In the genomic region with DNA sequence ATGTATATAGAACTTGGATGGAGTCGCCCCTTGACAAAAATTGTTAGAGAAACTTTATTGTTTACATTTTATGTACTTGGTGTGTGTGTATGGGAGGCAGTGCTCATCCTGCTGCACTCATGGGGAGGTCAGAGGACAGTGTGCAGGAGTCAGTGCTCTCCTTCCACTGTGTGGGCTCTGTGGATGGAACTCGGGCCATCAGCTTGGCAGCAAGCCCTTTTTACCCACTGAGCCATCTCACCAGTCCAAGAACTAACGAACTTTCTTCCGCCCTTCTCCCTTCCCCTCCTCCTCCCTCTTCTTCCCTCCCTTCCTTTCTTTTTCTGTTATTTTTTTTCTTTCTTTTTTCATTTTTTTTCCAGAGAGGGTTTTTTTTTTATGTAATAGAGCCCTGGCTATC, we compare ENCODE assay signal across 28 mouse cellular contexts. TPM values are rescaled to one million over a fixed set of nuclear protein-coding genes. Genes with fewer than 3 reads are reported as not detected.
A peak's percentile ranks its signal among the peaks of the same experiment; 100 is the strongest.
DNase-seq lines count a peak whose midpoint lies in the region; ATAC-seq and TF ChIP-seq lines count a peak whose summit lies in the region.
"Had no signal": no experiment of that assay in that cellular context is flagged by ENCODE, and none has a peak within 500 bp of the region (broad histone marks: within the 10 kb centered on the region; RNA-seq: fewer than 3 reads in every experiment).

No protein-coding gene starts in this region.

- WGBS in heart, embryonic 11.5 days (ENCODE audit: insufficient replicate concordance) = 69% methylated on average over 4 of the region's 4 CpGs
- WGBS in heart, adult 2 months = 67% methylated on average over 4 of the region's 4 CpGs
- WGBS in heart, embryonic 16.5 days = 48% methylated on average over 4 of the region's 4 CpGs
- 83% methylated on average over 4 of the region's 4 CpGs for WGBS in kidney, embryonic 16.5 days
- WGBS in lung, embryonic 16.5 days = 55% methylated on average over 4 of the region's 4 CpGs

- no peak overlapping the region for H3K4me3 ChIP-seq in heart, embryonic 11.5 days (ENCODE audit: low read depth, low read length)
- H3K4me3 ChIP-seq in heart, adult 2 months = no peak overlapping the region
- no peak overlapping the region for H3K4me3 ChIP-seq in heart, embryonic 16.5 days (ENCODE audit: low read length)
- no peak overlapping the region for H3K4me3 ChIP-seq in kidney, embryonic 16.5 days (ENCODE audit: low read length)
- H3K4me3 ChIP-seq in lung, embryonic 16.5 days (ENCODE audit: low read length) = no peak overlapping the region
- H3K4me3 ChIP-seq: erythroblast, embryonic 14.5 days; gastrocnemius, adult 2 months; hindbrain, embryonic 13.5 days; layer of hippocampus, adult 2 months; left cerebral cortex, adult 2 months; liver, embryonic 12.5 days; midbrain, embryonic 10.5 days; midbrain, embryonic 15.5 days; neural tube, embryonic 15.5 days had no signal

- H3K9ac ChIP-seq in heart, embryonic 11.5 days (ENCODE audit: low read depth, low read length) = no peak overlapping the region
- no peak overlapping the region for H3K9ac ChIP-seq in heart, adult 2 months (ENCODE audit: low read depth, low read length)
- no peak overlapping the region for H3K9ac ChIP-seq in heart, embryonic 16.5 days (ENCODE audit: low read length)
- H3K9ac ChIP-seq in kidney, embryonic 16.5 days (replicated peaks; ENCODE audit: low read length) = no peak overlapping the region
- H3K9ac ChIP-seq in lung, embryonic 16.5 days (ENCODE audit: low read length) = 0 out of 2 replicates have a peak overlapping the region, but pooled peaks have one; percentile 15
- H3K9ac ChIP-seq: hindbrain, embryonic 13.5 days; liver, embryonic 12.5 days; liver, postnatal 0 days; midbrain, embryonic 15.5 days; neural tube, embryonic 15.5 days had no signal

- no peak for TF ChIP-seq EP300 in heart, adult 2 months (IDR thresholded peaks at IDR 0.05; ENCODE audit: insufficient read depth, low read depth, low read length)

- ATAC-seq in heart, embryonic 11.5 days (replicated peaks; ENCODE audit: insufficient number of reproducible peaks, low FRiP score, low TSS enrichment) = no peak
- ATAC-seq in heart, embryonic 16.5 days (replicated peaks; ENCODE audit: extremely low read depth, insufficient read depth, low FRiP score) = no peak
- no peak for ATAC-seq in kidney, embryonic 16.5 days (ENCODE audit: low FRiP score, low TSS enrichment)
- ATAC-seq in lung, embryonic 16.5 days (ENCODE audit: low read depth) = 0 out of 2 replicates have a peak, but pooled peaks have one; percentile 34
- ATAC-seq: forebrain, embryonic 16.5 days; liver, embryonic 12.5 days; liver, postnatal 0 days; midbrain, embryonic 15.5 days had no signal

- TF ChIP-seq CTCF in heart, adult 2 months (IDR thresholded peaks at IDR 0.05) = no peak

- peak overlapping the region; percentile 75 for H3K27ac ChIP-seq in heart, embryonic 11.5 days (ENCODE audit: low read depth, low read length)
- no peak overlapping the region for H3K27ac ChIP-seq in heart, adult 2 months
- peak overlapping the region; percentile 68 for H3K27ac ChIP-seq in heart, embryonic 16.5 days (ENCODE audit: low read length)
- H3K27ac ChIP-seq in kidney, embryonic 16.5 days (ENCODE audit: low read length) = no peak overlapping the region
- H3K27ac ChIP-seq in lung, embryonic 16.5 days (ENCODE audit: low read length) = peak overlapping the region; percentile 13; the same call in 1 of the 2 replicates
- H3K27ac ChIP-seq: gastrocnemius, adult 2 months; hindbrain, embryonic 13.5 days; layer of hippocampus, adult 2 months; left cerebral cortex, adult 2 months; liver, embryonic 12.5 days; midbrain, embryonic 10.5 days; midbrain, embryonic 15.5 days had no signal

- TF ChIP-seq POLR2A in heart, adult 2 months (IDR thresholded peaks at IDR 0.05; ENCODE audit: insufficient read depth, low read depth, low read length) = no peak

- no peak for DNase-seq in heart, adult 2 months
- no peak for DNase-seq in heart, postnatal 25 days (ENCODE audit: low spot score)
- peak; percentile 36 to 39 for DNase-seq in kidney, adult 8-10 months
- no peak for DNase-seq in lung, adult 18-20 months
- DNase-seq: adrenal gland, adult 8-10 months; cerebellum, adult 2 months; cerebellum, postnatal 14 days; gastrocnemius, adult 2 months; gastrocnemius, postnatal 36 days; kidney, adult 18-20 months; liver, postnatal 0 days; retina, postnatal 1 day; right cerebral cortex, postnatal 14 days; thymus, postnatal 4 days had no signal

- no peaks in the 10 kb centered on the region for H3K27me3 ChIP-seq in heart, embryonic 11.5 days (ENCODE audit: control insufficient read depth, insufficient read depth, low read length)
- H3K27me3 ChIP-seq in heart, adult 2 months (ENCODE audit: control insufficient read depth, insufficient read depth, low read length) = no peaks in the 10 kb centered on the region
- no peaks in the 10 kb centered on the region for H3K27me3 ChIP-seq in heart, embryonic 16.5 days (ENCODE audit: control insufficient read depth, insufficient read depth, low read length)
- no peaks in the 10 kb centered on the region for H3K27me3 ChIP-seq in kidney, embryonic 16.5 days (ENCODE audit: insufficient read depth, low read length)
- no peaks in the 10 kb centered on the region for H3K27me3 ChIP-seq in lung, embryonic 16.5 days (ENCODE audit: control insufficient read depth, insufficient read depth, low read depth, low read length)
- H3K27me3 ChIP-seq: hindbrain, embryonic 13.5 days; liver, embryonic 12.5 days; midbrain, embryonic 15.5 days; neural tube, embryonic 15.5 days had no signal

- no peaks in the 10 kb centered on the region for H3K9me3 ChIP-seq in heart, embryonic 11.5 days (replicated peaks; ENCODE audit: control insufficient read depth, low read length)
- H3K9me3 ChIP-seq in heart, embryonic 16.5 days (replicated peaks; ENCODE audit: control insufficient read depth, low read length) = no peaks in the 10 kb centered on the region
- no peaks in the 10 kb centered on the region for H3K9me3 ChIP-seq in kidney, embryonic 16.5 days (ENCODE audit: low read length)
- no peaks in the 10 kb centered on the region for H3K9me3 ChIP-seq in lung, embryonic 16.5 days (ENCODE audit: control insufficient read depth, low read length)
- H3K9me3 ChIP-seq: G1E; hindbrain, embryonic 13.5 days; liver, embryonic 12.5 days; midbrain, embryonic 10.5 days; midbrain, embryonic 15.5 days; neural tube, embryonic 15.5 days had no signal

- peaks cover 3% of the 10 kb centered on the region for H3K36me3 ChIP-seq in heart, embryonic 11.5 days (ENCODE audit: control insufficient read depth, insufficient read depth, low read length)
- H3K36me3 ChIP-seq in heart, adult 2 months (ENCODE audit: control insufficient read depth, insufficient read depth, low read length) = no peaks in the 10 kb centered on the region; the same call in 1 of the 2 replicates
- H3K36me3 ChIP-seq in heart, embryonic 16.5 days (ENCODE audit: control insufficient read depth, insufficient read depth) = peaks cover 3% of the 10 kb centered on the region; the same call in 1 of the 2 replicates
- no peaks in the 10 kb centered on the region for H3K36me3 ChIP-seq in kidney, embryonic 16.5 days (ENCODE audit: insufficient read depth, low read length)
- H3K36me3 ChIP-seq in lung, embryonic 16.5 days (ENCODE audit: control insufficient read depth, insufficient read depth, low read length) = 0 out of 2 replicates have a peak, but pooled peaks cover 2% of the 10 kb centered on the region
- H3K36me3 ChIP-seq: G1E; hindbrain, embryonic 13.5 days; midbrain, embryonic 10.5 days; midbrain, embryonic 15.5 days; neural tube, embryonic 15.5 days had no signal

- intact Hi-C loops in heart, adult 2 months (cut with DNase I) = no loop called here
- intact Hi-C loops in heart, postnatal 25 days (cut with DNase I) = no loop called here

- peak overlapping the region; percentile 21 for H3K4me2 ChIP-seq in heart, embryonic 11.5 days
- H3K4me2 ChIP-seq in heart, embryonic 16.5 days (ENCODE audit: low read depth, low read length) = peak overlapping the region; percentile 43; the same call in 1 of the 2 replicates
- no peak overlapping the region for H3K4me2 ChIP-seq in kidney, embryonic 16.5 days (replicated peaks; ENCODE audit: low read depth, low read length)
- H3K4me2 ChIP-seq in lung, embryonic 16.5 days (ENCODE audit: low read depth, low read length) = no peak overlapping the region
- H3K4me2 ChIP-seq: hindbrain, embryonic 13.5 days; liver, embryonic 12.5 days; midbrain, embryonic 15.5 days; neural tube, embryonic 15.5 days had no signal

- no peaks in the 10 kb centered on the region for H3K4me1 ChIP-seq in heart, embryonic 11.5 days (ENCODE audit: control insufficient read depth, insufficient read depth, low read length)
- peaks cover 3% of the 10 kb centered on the region; the same call in 1 of the 2 replicates for H3K4me1 ChIP-seq in heart, adult 2 months (ENCODE audit: control insufficient read depth, insufficient read depth, low read length)
- peaks cover 6% of the 10 kb centered on the region; the same call in 1 of the 2 replicates for H3K4me1 ChIP-seq in heart, embryonic 16.5 days (ENCODE audit: control insufficient read depth, insufficient read depth, low read length)
- peaks cover 11% of the 10 kb centered on the region; the same call in 1 of the 2 replicates for H3K4me1 ChIP-seq in kidney, embryonic 16.5 days (ENCODE audit: insufficient read depth, low read length)
- peaks cover 14% of the 10 kb centered on the region for H3K4me1 ChIP-seq in lung, embryonic 16.5 days (replicated peaks; ENCODE audit: control insufficient read depth, insufficient read depth, low read length)
- H3K4me1 ChIP-seq: hindbrain, embryonic 13.5 days; liver, embryonic 12.5 days; midbrain, embryonic 10.5 days; midbrain, embryonic 15.5 days had no signal

- no peaks in the 10 kb centered on the region for H3K79me2 ChIP-seq in heart, adult 2 months (replicated peaks; ENCODE audit: control insufficient read depth, insufficient read depth, low read length)

RNA-seq across cellular contexts. Expression of a gene that starts 29.3 kb away (rescaled TPM):
- 3.9 and 4.1 TPM in 2 replicates for polyA plus RNA-seq in heart, embryonic 11.5 days (2014; fragmentation: Nextera tagmentation; extraction: Ambion mirVana)
- total RNA-seq in heart, adult 2 months (2021) = 1 to 10 TPM; 4.0 to 6.5 TPM
- 2.5 and 3.3 TPM in 2 replicates for polyA plus RNA-seq in heart, adult 2 months (2012; rRNA removed)
- polyA plus RNA-seq in heart, embryonic 16.5 days (2015; fragmentation: Nextera tagmentation; extraction: Ambion mirVana) = 3.7 and 4.2 TPM in 2 replicates
- total RNA-seq in heart, postnatal 25 days (2021) = 1 to 10 TPM; 4.0 to 5.0 TPM
- 14.2 and 14.6 TPM in 2 replicates for polyA plus RNA-seq in kidney, embryonic 16.5 days (2015; fragmentation: Nextera tagmentation; extraction: Ambion mirVana)
- 7.8 and 9.2 TPM in 2 replicates for polyA plus RNA-seq in lung, embryonic 16.5 days (2015; fragmentation: Nextera tagmentation; extraction: Ambion mirVana)
- polyA plus RNA-seq: G1E had no signal

RNA-seq across cellular contexts. Expression of a gene that starts 40.9 kb away (rescaled TPM):
- 62.6 and 65.1 TPM in 2 replicates for polyA plus RNA-seq in heart, embryonic 11.5 days (2014; fragmentation: Nextera tagmentation; extraction: Ambion mirVana)
- total RNA-seq in heart, adult 2 months (2021) = 10 to 100 TPM; 39.4 to 45.5 TPM
- polyA plus RNA-seq in heart, adult 2 months (2012; rRNA removed) = 31.0 and 33.4 TPM in 2 replicates
- 32.8 and 38.2 TPM in 2 replicates for polyA plus RNA-seq in heart, embryonic 16.5 days (2015; fragmentation: Nextera tagmentation; extraction: Ambion mirVana)
- total RNA-seq in heart, postnatal 25 days (2021) = 10 to 100 TPM; 40.2 to 43.2 TPM
- 62.1 and 65.9 TPM in 2 replicates for polyA plus RNA-seq in kidney, embryonic 16.5 days (2015; fragmentation: Nextera tagmentation; extraction: Ambion mirVana)
- 56.8 and 60.7 TPM in 2 replicates for polyA plus RNA-seq in lung, embryonic 16.5 days (2015; fragmentation: Nextera tagmentation; extraction: Ambion mirVana)

Comparison
In these comparisons a context has a peak if more than half of its experiments do, and no peak if none do; other contexts are left out.
1. H3K27ac ChIP-seq: peak in heart, embryonic 11.5 days (single experiment), heart, embryonic 16.5 days (single experiment) and lung, embryonic 16.5 days (single experiment); none in heart, adult 2 months (single experiment) and kidney, embryonic 16.5 days (single experiment).
2. H3K4me2 ChIP-seq: peak in heart, embryonic 11.5 days (single experiment) and heart, embryonic 16.5 days (single experiment); none in kidney, embryonic 16.5 days (single experiment) and lung, embryonic 16.5 days (single experiment).
3. DNase-seq: peak in kidney, adult 8-10 months (2 of 2); none in heart, adult 2 months (0 of 2), heart, postnatal 25 days (single experiment) and lung, adult 18-20 months (0 of 2).